Mouse (Mus musculus) ES-CJ7 (cell line): ENCODE measurements around the gene Tram2.

Source experiments
- DNase-seq: peaks from one replicate; pipeline ENCODE4 v3.0.0; 2011; ENCODE audit warnings: low read depth, low spot score

The Tram2 gene

GRCm38 (mm10) chr1:21079217-21079773, at the start of gene Tram2:
Gene Tram2, minus strand, starts transcription at chr1:21079229.
- peak; percentile 88 for DNase-seq

GRCm38 (mm10) chr1:21124713-21125336, 45.8 kb upstream of the Tram2 start:
- DNase-seq = peak; percentile 50

- no peak for DNase-seq
Observed at GRCm38 (mm10) chr1:21103784-21104183, 24.8 kb upstream of the Tram2 start.

- DNase-seq = peak; percentile 75
Observed at GRCm38 (mm10) chr1:21101221-21102006, 22.4 kb upstream of the Tram2 start.

- DNase-seq = no peak
Observed at GRCm38 (mm10) chr1:21100726-21101125, 21.7 kb upstream of the Tram2 start.

- no peak for DNase-seq
Observed at GRCm38 (mm10) chr1:21097001-21097989, 18.3 kb upstream of the Tram2 start.

- DNase-seq = no peak
Observed at GRCm38 (mm10) chr1:21094644-21095215, 15.7 kb upstream of the Tram2 start.

- DNase-seq = no peak
Observed at GRCm38 (mm10) chr1:21089661-21090117, 10.7 kb upstream of the Tram2 start.

GRCm38 (mm10) chr1:21086291-21086690, 7.3 kb upstream of the Tram2 start:
- DNase-seq = no peak

- no peak for DNase-seq
Observed at GRCm38 (mm10) chr1:21084661-21085060, 5.6 kb upstream of the Tram2 start.

GRCm38 (mm10) chr1:21080362-21080761, 1.3 kb upstream of the Tram2 start:
- peak; percentile 86 for DNase-seq

GRCm38 (mm10) chr1:21078481-21079214, 381 bp downstream of the Tram2 start:
- DNase-seq = peak; percentile 47

GRCm38 (mm10) chr1:21077619-21078018, 1.4 kb downstream of the Tram2 start:
- no peak for DNase-seq

- DNase-seq = no peak
Observed at GRCm38 (mm10) chr1:21077191-21077590, 1.8 kb downstream of the Tram2 start.

- no peak for DNase-seq
Observed at GRCm38 (mm10) chr1:21075986-21076495, 3.0 kb downstream of the Tram2 start.

- DNase-seq = no peak
Observed at GRCm38 (mm10) chr1:21074231-21074630, 4.8 kb downstream of the Tram2 start.

GRCm38 (mm10) chr1:21072875-21073444, 6.1 kb downstream of the Tram2 start:
- no peak for DNase-seq

- DNase-seq = no peak
Observed at GRCm38 (mm10) chr1:21070658-21071057, 8.4 kb downstream of the Tram2 start.

- no peak for DNase-seq
Observed at GRCm38 (mm10) chr1:21069830-21070522, 9.1 kb downstream of the Tram2 start.
